Mouse (Mus musculus) hindbrain, embryonic 10.5 days (tissue): ENCODE results near the gene Gm10229. TPM values are rescaled to one million over a fixed set of nuclear protein-coding genes. Genes with fewer than 3 reads are reported as not detected.
"Not testable (repeated sequence)": the region's sequence is repeated elsewhere in the genome, so short reads cannot be mapped to it uniquely, and the experiment has no call there.

ENCODE experiments used
- DNase-seq: peaks from one replicate; pipeline ENCODE4 v3.0.0-alpha.2; 2017; ENCODE audit warnings: low spot score
- H3K27ac ChIP-seq: fragments of 300-500 bp; sonication (generic); 2 replicates; pipeline ENCODE4 v1.5.1; 2016; ENCODE audit warnings: mild to moderate bottlenecking, moderate library complexity
- H3K27me3 ChIP-seq: fragments of 300-500 bp; sonication (generic); 2 replicates; pipeline ENCODE4 v1.6.1; 2016; ENCODE audit warnings: mild to moderate bottlenecking; ENCODE audit not compliant: poor library complexity, insufficient read depth, severe bottlenecking
- H3K36me3 ChIP-seq: fragments of 300-500 bp; sonication (generic); 2 replicates; pipeline ENCODE4 v1.6.1; 2016; ENCODE audit warnings: mild to moderate bottlenecking, moderate library complexity
- H3K4me1 ChIP-seq: fragments of 300-500 bp; sonication (generic); replicated peaks from 2 replicates; pipeline ENCODE4 v1.6.1; 2016; ENCODE audit warnings: mild to moderate bottlenecking
- H3K4me3 ChIP-seq: fragments of 300-500 bp; sonication (generic); 2 replicates; pipeline ENCODE4 v1.5.1; 2016; ENCODE audit warnings: mild to moderate bottlenecking, moderate library complexity
- H3K9me3 ChIP-seq: fragments of 300-500 bp; sonication (generic); 2 replicates; pipeline ENCODE4 v1.6.1; 2016; ENCODE audit warnings: mild to moderate bottlenecking, moderate library complexity
- WGBS: fragments of 180-500 bp; shearing (Covaris S2); methylation state at CpG from one replicate; pipeline ENCODE4 v1.1.7; 2016; 5-methylcytosine and 5-hydroxymethylcytosine counted together
- polyA plus RNA-seq: library from polyadenylated mRNA; unstranded; fragments of >200 nt; fragmentation: Nextera tagmentation; extraction: Ambion mirVana; gene quantifications from 2 replicates; pipeline ENCODE4 v1.2.1, GENCODE M21; 2016

Gm10229 gene
- polyA plus RNA-seq, result not detected in 2 replicates

GRCm38 (mm10) chr16:89014984-89015383, at the start of gene Gm10229:
Gene Gm10229, plus strand, starts transcription at chr16:89015284.
- H3K4me1 ChIP-seq, H3K36me3 ChIP-seq, H3K9me3 ChIP-seq, DNase-seq, H3K4me3 ChIP-seq, H3K27me3 ChIP-seq, H3K27ac ChIP-seq: not testable (repeated sequence)
- WGBS, result 91% methylated on average over 3 of the region's 3 CpGs

- Histone ChIP-seq H3K27ac (no peak within 1 kb of the TSS), H3K4me3 (no peak within 1 kb of the TSS), H3K27me3 (no peaks in the 10 kb centered on the region), H3K9me3 (no peaks in the 10 kb centered on the region), H3K36me3 (no peaks in the 10 kb centered on the region), H3K4me1 (no peaks in the 10 kb centered on the region)
- DNase-seq, result no peak
- WGBS, result 82% methylated on average over 5 of the region's 5 CpGs
Observed at GRCm38 (mm10) chr16:89010659-89011058, 4.4 kb upstream of the Gm10229 start, which contains the start of gene Krtap22-2. Gene Krtap22-2, minus strand, starts transcription at chr16:89010759.

- Histone ChIP-seq H3K27ac (no peak overlapping the region), H3K9me3 (no peaks in the 10 kb centered on the region), H3K4me1 (no peaks in the 10 kb centered on the region), H3K36me3 (no peaks in the 10 kb centered on the region), H3K27me3 (no peaks in the 10 kb centered on the region), H3K4me3 (no peak overlapping the region)
- no peak for DNase-seq
- WGBS, result 94% methylated on average over 3 of the region's 3 CpGs
Observed at GRCm38 (mm10) chr16:89013973-89014372, 1.1 kb upstream of the Gm10229 start.

GRCm38 (mm10) chr16:89031399-89031798, 16.3 kb downstream of the Gm10229 start, which contains the start of gene Krtap6-1:
Gene Krtap6-1, plus strand, starts transcription at chr16:89031699.
- 93% methylated on average over 3 of the region's 3 CpGs for WGBS
- not testable (repeated sequence) for H3K27me3 ChIP-seq, H3K36me3 ChIP-seq, H3K4me1 ChIP-seq, H3K9me3 ChIP-seq, H3K27ac ChIP-seq, DNase-seq, H3K4me3 ChIP-seq

GRCm38 (mm10) chr16:89041372-89041771, 26.3 kb downstream of the Gm10229 start, which contains the start of gene Gm10228:
Gene Gm10228, minus strand, starts transcription at chr16:89041472.
- 91% methylated on average over 2 of the region's 4 CpGs for WGBS
- DNase-seq, H3K4me1 ChIP-seq, H3K4me3 ChIP-seq, H3K27me3 ChIP-seq, H3K9me3 ChIP-seq, H3K27ac ChIP-seq, H3K36me3 ChIP-seq: not testable (repeated sequence)

DNA sequence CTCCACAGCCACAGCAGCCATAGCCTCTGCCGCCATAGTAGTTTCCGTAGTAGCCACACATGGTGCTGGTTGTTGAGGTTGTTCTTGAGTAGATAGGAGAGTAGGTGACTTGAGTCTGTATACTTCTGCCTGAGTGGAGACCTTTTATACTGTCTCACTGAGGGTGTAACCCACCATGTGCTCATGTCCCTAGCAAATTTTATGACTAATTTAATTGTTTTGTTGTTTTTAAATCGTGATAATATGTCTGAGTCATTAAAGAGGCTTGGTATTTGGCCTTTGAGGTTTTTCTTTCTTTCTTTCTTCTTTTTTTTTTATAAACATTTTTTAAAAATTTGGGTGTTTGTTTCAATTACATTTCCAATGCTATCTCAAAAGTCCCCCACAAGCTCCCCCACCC, 32.7 kb downstream of the Gm10229 start, which contains the start of gene Krtap6-5:
Gene Krtap6-5, minus strand, starts transcription at position 101 of the 400 bp plus-strand sequence.
- Histone ChIP-seq H3K36me3 (no peaks in the 10 kb centered on the region), H3K27me3 (no peaks in the 10 kb centered on the region), H3K4me1 (no peaks in the 10 kb centered on the region), H3K4me3 (no peak within 1 kb of the TSS), H3K9me3 (no peaks in the 10 kb centered on the region), H3K27ac (no peak within 1 kb of the TSS)
- WGBS, result 87% methylated on average over 3 of the region's 3 CpGs
- no peak for DNase-seq

- not testable (repeated sequence) for H3K27ac ChIP-seq, H3K9me3 ChIP-seq, H3K36me3 ChIP-seq, H3K27me3 ChIP-seq, H3K4me1 ChIP-seq, H3K4me3 ChIP-seq, DNase-seq
- no CpG with 5 or more reads among the region's 2 CpGs for WGBS
Observed at GRCm38 (mm10) chr16:89063902-89064301, 48.8 kb downstream of the Gm10229 start, which contains the start of gene 1110025L11Rik. Gene 1110025L11Rik, minus strand, starts transcription at chr16:89064002.

Other genes starting within 250 kb of the Gm10229 start
- gene 2310057N15Rik, start 241.1 kb upstream of the Gm10229 start, polyA plus RNA-seq, result not detected in 2 replicates
- not detected in 2 replicates for gene Gm5965, start 237.4 kb upstream of the Gm10229 start, polyA plus RNA-seq
- not detected in 2 replicates for gene Gm20741, start 203.1 kb upstream of the Gm10229 start, polyA plus RNA-seq
- not detected in 2 replicates for gene Krtap15, start 195.1 kb upstream of the Gm10229 start, polyA plus RNA-seq
- not detected in 2 replicates for gene Krtap14, start 189.1 kb upstream of the Gm10229 start, polyA plus RNA-seq
- gene Krtap19-1, start 145.9 kb upstream of the Gm10229 start, polyA plus RNA-seq, result not detected in 2 replicates
- gene Krtap19-2, start 141.0 kb upstream of the Gm10229 start, polyA plus RNA-seq, result not detected in 2 replicates
- not detected in 2 replicates for gene Krtap19-3, start 137.2 kb upstream of the Gm10229 start, polyA plus RNA-seq
- not detected in 2 replicates for gene Krtap19-4, start 130.2 kb upstream of the Gm10229 start, polyA plus RNA-seq
- not detected in 2 replicates for gene Krtap19-5, start 118.8 kb upstream of the Gm10229 start, polyA plus RNA-seq
- not detected in 2 replicates for gene Krtap19-9b, start 83.0 kb upstream of the Gm10229 start, polyA plus RNA-seq
- not detected in 2 replicates for gene Krtap16-3, start 52.4 kb upstream of the Gm10229 start, polyA plus RNA-seq
- not detected in 2 replicates for gene Krtap22-2, start 4.5 kb upstream of the Gm10229 start, polyA plus RNA-seq
- gene Krtap6-1, start 16.4 kb downstream of the Gm10229 start, polyA plus RNA-seq, result not detected in 2 replicates
- gene Gm10228, start 26.2 kb downstream of the Gm10229 start, polyA plus RNA-seq, result not detected in 2 replicates
- not detected in 2 replicates for gene Krtap6-5, start 32.6 kb downstream of the Gm10229 start, polyA plus RNA-seq
- gene 1110025L11Rik, start 48.7 kb downstream of the Gm10229 start, polyA plus RNA-seq, result not detected in 2 replicates
- not detected in 2 replicates for gene Krtap6-3, start 68.7 kb downstream of the Gm10229 start, polyA plus RNA-seq
- gene Gm6358, start 125.6 kb downstream of the Gm10229 start, polyA plus RNA-seq, result not detected in 2 replicates
- gene Gm10061, start 135.8 kb downstream of the Gm10229 start, polyA plus RNA-seq, result not detected in 2 replicates
- not detected in 2 replicates for gene Gm9789, start 142.7 kb downstream of the Gm10229 start, polyA plus RNA-seq
- not detected in 2 replicates for gene Gm7735, start 154.2 kb downstream of the Gm10229 start, polyA plus RNA-seq
- gene 1110057P08Rik, start 159.5 kb downstream of the Gm10229 start, polyA plus RNA-seq, result not detected in 2 replicates
- gene Krtap20-2, start 190.6 kb downstream of the Gm10229 start, polyA plus RNA-seq, result not detected in 2 replicates